Mouse (Mus musculus) CH12F3 (cell line): ENCODE measurements around the gene F10.
"Not testable (repeated sequence)": the region's sequence is repeated elsewhere in the genome, so short reads cannot be mapped to it uniquely, and the experiment has no call there.

ENCODE experiments used
- in situ Hi-C: fragments of 300-500 bp; cut with MboI; formaldehyde crosslinking; loops from 2 replicates; pipeline ENCODE4 v1.14.3; 2020; ENCODE audit warnings: low sequenced_read_pairs

The F10 gene

DNA sequence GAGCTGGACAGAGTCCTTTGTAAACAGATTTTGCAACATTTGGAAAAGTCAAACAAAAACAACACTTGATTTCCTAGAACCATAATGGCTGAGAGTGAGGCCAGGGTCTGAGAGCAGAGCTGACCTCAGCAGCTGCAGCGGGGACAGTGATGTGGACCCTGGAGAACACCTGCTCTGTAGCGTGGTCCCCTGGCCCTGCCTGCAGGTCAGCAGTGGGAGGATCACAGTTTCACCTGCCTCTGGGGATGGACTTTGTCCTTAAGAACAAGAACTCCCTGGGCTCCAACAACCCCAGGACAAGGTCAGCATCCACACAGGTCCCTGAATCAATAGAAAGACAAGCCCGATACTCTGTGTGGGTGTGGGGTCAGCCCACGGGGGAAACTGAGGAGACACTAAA is 20.2 kb downstream of the F10 start:
- in situ Hi-C loops: no loop called here

DNA sequence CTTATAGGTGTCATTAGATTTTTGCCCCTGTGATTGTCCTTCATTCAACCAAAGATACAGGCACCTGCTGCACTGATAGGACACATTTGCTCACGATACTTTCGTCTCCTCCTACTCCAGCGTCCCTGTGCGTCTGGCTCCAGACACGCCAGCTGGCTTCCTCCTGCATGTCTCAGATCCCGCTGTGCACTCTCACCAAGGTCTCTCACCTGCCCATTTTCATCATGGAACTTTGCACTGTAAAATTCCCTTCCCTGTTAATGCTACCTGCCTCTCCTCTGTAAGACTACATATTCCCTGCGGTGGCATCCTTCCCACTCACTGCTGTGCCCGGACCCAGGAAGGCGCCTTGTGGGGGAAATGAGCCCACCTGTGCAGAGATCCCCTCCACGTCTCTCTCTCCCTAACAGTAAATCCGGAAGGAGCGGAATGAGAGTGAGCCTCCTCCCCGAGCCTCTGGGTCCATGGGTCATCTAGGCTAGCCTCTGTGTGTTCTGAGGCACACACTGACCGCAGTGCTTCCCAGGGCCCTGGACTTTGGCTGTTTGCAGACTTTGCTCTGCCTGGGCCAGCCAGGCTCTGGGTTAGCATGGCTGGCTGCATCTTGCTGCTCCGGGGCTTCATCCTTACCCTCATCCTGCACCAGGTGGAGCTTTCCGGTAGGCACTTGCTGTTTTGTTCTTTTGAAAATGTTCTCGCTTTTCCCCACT is 23.5 kb downstream of the F10 start, which contains the start of gene Proz:
TSS of gene Proz (plus strand) at position 474 of the 710 bp plus-strand sequence.
- in situ Hi-C loops: no loop called here

DNA sequence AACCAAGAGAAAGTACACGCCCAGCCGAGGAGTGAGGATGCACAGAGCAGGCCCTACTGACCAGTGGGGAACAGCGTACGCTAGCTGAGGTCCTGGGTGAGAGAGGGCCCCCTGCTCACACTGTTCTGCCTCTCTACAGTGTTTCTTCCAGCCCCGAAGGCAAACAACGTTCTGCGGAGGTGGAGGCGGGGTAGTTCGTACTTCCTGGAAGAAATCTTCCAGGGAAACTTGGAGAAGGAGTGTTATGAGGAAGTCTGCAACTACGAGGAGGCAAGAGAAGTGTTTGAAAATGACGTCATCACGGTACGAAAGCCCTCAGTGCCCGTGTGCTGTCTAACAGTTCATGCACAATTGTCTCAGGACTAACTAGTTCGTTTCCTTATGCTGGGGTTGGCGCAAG is 26.0 kb downstream of the F10 start:
- in situ Hi-C loops: no loop called here

DNA sequence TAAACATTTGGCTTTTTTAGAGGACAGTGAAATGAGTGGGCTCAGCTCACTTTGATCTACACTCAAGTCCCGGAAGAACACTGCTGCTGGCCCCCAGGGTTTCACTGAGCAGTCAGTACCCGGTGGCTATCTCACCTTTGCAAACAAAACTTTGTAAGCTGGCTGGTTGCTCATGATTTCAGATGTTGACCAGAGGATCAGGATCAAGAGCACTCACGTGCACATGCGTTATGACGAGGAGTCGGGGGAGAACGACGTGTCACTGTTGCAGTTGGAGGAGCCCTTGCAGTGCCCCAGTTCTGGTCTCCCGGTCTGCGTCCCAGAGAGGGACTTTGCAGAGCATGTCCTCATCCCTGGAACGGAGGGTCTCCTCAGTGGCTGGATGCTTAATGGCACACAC is 36.1 kb downstream of the F10 start:
- in situ Hi-C loops: no loop called here

DNA sequence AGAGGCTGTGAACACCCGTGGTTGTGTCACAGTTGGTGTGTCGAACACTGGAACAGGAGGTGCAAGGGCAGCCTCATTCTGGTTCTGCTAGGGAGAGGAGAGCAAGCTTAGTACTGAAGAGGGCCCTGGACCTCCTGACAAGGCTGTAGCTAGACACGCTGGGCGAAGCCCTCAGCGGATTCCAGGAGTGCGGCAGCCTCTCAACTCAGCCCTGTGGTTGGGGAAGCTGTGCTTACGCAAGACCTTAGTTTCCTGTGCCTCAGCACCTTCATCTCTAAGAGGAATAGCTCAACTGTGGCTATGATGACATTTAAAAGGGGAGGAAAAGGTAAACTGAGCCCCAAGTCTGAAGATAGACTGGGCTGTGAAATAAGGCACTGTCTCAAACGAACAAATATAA is 37.9 kb downstream of the F10 start:
- in situ Hi-C loops: no loop called here

DNA sequence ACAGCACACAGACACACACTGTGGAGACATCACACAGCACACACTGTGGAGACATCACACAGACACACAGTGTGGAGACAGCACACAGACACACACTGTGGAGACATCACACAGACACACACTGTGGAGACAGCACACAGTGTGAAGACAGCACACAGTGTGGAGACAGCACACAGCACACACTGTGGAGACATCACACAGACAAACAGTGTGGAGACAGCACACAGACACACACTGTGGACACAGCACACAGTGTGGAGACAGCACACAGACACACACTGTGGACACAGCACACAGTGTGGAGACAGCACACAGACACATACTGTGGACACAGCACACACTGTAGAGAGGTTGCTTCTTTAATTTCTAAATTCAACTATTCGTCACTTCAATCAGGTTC is 38.5 kb downstream of the F10 start:
- in situ Hi-C loops: not testable (repeated sequence)

DNA sequence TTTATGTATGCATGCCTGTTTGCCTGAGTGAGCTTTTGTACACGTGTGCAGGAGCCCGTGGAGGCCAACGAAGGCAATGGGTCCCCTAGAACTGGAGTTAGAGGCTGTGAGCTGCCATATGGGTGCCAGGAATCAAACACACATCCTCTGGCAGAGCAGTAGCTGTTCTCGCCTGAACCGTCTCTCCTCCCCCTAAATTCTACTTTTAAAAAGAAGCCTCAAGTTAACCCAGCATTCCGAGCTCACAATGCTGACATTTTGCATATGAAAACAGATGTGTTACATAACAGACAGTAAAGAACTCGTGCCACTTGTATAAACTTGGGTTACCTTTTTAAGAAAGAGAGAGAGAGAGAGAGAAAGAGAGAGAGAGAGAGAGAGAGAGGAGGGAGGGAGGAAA is 40.4 kb downstream of the F10 start:
- in situ Hi-C loops: no loop called here

DNA sequence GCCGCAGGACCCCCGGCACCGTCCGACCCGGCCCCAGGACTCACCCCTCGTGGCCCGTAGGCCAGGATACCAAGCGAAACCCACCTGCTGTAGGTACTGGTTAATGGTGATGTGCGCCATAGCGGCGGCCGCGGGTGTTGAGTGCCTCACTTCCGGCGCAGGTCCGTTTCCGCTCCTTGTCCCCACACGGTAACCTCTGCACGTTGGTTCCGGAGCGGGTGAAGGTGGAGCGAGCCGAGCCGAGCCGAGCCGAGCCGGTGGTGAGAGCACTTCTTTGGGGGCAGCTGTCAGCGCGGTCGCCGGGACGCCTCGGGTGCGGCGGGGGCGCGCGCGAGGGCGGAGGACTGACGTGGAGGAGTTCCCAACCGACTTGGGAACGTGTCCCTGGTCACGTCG is 67.6 kb downstream of the F10 start:
- in situ Hi-C loops: no loop called here

DNA sequence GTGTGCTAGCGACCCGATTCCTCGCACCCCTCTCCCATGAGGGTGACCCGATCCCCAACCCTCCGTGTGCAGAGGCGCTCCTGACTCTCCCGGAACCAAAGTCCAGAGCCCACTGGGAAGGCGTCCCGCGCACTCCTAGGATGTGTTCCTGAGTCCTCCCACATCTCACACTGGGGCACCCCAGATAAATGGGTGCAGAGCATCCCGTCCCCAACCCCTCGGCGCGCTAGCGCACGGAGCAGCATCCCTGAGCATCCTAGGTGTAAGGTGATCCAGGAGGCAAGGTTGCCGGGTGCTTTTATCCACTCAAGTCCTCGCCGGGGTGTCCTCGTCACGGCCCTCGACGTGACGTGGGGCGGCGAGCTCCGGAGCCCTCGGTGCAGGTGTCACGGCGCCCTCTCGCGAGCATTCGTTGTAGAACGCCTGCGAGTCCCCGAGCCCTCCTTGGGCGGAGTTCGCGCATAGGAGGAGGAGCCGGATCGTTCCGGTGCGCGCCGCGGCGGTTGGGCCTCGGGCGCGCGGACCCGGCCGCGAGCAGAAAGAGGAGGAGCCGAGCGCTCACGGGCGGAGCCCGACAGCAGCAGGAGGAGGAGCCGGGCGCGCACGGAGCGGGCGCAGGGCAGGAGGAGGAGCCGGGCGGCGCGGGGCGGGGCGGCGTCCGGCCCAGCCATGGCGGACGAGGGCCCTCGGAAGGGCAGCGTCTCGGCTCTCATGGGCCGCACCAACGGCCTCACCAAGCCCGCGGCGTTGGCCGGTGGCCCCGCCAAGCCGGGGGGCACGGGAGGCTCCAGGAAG is 68.2 kb downstream of the F10 start, which contains the start of the genes Pcid2 and Cul4a:
TSS of gene Pcid2 (minus strand) at position 373 of the 795 bp plus-strand sequence.
TSS of gene Cul4a (plus strand) at position 535 of the 795 bp plus-strand sequence.
- in situ Hi-C loops: no loop called here

DNA sequence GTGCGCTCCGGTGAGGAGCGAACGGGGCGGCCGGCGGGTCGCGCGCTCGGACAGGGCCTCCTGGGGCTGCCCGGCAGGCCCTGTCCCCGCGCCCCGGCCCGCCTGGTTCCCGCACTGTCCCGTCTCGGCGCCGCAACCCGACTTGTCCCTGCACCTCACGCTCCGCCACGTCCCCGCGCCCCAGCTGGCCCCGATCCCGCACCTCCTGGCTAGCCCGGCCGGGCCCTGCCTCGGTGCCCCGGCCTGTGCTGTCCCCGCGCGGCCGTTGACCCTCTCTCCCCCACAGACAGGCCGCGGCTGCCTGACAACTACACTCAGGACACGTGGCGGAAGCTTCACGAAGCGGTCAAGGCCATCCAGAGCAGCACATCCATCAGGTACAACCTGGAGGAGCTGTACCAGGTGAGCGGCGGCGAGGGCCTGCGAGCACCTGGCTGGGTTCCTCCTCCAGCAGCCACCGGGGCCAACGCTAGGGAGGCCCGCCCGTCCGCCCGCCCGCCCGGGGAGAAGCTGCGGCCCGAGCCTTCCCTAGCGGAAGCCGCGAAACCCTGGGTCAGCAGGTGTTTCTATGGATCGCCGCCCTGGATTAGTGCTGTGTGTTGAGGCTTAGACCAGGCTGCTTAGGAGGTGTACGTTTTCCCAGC is 68.9 kb downstream of the F10 start:
- in situ Hi-C loops: no loop called here
